Mouse (Mus musculus): ENCODE results near the gene Tmprss12.
"Not testable (repeated sequence)": the region's sequence is repeated elsewhere in the genome, so short reads cannot be mapped to it uniquely, and the experiment has no call there.

The Tmprss12 gene

DNA sequence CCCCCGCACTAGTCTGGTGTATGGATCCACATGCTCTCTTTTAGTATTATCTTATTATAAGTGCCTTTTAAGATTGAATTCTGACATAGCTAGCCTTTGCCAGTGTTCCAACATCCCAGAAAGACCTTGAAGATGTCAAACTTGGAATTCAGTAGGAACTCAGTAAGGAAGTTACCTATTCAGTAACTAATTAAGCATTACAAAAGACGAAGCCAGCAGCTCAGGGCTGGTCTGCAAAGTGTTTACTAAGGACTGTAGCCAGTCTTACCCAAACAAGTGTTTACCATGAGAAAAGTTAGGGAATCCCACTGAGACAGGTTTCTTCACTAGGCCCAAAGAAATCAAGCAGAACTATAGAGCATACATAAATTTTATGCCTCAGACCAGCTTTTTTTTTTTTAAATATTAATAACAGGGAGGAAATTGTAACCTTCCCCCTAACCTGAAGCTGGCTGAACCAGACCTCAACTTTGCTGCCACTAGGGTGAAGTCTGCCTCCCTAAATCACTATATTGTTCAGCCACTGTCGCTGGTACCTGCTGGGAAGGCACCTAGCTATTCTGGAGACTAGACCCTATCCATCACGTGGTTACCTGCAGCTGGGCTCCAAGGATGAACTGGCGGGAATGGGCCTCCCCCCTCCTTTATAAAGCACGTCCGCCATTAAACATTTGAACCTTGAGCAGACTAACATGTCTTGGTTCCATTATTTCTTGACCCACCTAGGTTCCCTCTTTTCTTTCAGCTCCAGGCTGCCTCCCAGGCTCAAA, 5.7 kb upstream of the Tmprss12 start:
- no peak for DNase-seq (ENCODE audit: low spot score)

DNA sequence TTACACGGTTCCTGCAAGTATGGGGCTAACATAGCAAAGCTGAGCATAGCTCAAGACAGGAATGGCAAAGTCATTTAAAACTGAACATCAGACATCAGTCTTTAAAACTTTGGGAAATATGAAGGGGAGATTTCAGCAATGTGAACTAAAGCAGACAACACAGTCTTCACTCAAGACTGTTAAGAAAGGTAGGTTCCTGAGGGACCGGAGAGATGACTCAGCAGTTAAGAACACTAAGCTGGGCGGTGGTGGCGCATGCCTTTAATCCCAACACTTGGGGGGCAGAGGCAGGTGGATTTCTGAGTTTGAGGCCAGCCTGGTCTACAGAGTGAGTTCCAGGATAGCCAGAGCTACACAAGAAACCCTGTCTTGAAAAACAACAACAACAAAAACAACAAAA, 4.2 kb upstream of the Tmprss12 start:
- DNase-seq (ENCODE audit: low spot score) = no peak

GRCm38 (mm10) chr15:100277586-100277985, 3.1 kb upstream of the Tmprss12 start:
- DNase-seq (ENCODE audit: low spot score) = no peak

DNA sequence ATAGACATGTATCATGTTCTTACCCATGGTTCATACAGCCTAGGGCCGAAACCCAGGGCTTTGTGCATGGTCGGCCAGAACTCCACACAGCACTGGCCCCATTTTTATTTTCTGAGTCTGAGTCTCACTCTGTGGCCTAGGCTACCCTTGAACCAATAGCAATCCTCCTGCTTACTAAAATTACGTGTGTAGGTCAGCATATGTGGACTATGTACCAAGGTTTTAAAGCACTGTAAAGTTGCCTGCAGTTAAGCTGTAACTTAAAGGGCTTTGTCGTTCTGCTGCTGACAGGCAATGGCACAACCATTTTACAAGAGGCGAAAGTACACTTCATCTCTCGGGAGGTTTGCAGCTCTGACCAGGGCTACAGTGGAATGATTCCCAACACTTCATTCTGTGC, 8.3 kb downstream of the Tmprss12 start:
- DNase-seq (ENCODE audit: low spot score) = no peak

DNA sequence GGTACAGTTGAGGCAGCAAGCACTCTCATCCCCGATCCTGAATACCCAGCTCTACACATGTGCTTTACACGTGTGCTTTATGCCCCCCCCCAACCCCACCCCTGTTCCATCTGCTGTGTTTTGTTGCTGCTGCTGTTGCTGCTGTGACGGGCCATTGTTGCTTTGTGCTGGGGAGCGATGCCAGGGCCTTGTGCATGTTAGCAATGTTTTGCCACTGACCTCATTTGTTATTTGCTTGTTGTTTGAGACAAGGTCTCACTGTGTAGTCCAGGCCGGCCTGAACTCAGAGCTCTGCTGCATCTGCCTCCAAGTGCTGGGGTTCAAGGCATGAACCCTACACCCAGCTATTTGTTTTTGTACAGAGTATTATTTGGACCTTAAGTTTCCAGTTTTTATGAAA, 10.2 kb downstream of the Tmprss12 start:
- DNase-seq (ENCODE audit: low spot score) = peak; percentile 26

GRCm38 (mm10) chr15:100292326-100292725, 11.7 kb downstream of the Tmprss12 start:
- DNase-seq (ENCODE audit: low spot score) = no peak

GRCm38 (mm10) chr15:100297856-100298255, 17.2 kb downstream of the Tmprss12 start:
- DNase-seq (ENCODE audit: low spot score) = no peak

- no peak for DNase-seq (ENCODE audit: low spot score)
Measured at GRCm38 (mm10) chr15:100300499-100300898, 19.9 kb downstream of the Tmprss12 start.

DNA sequence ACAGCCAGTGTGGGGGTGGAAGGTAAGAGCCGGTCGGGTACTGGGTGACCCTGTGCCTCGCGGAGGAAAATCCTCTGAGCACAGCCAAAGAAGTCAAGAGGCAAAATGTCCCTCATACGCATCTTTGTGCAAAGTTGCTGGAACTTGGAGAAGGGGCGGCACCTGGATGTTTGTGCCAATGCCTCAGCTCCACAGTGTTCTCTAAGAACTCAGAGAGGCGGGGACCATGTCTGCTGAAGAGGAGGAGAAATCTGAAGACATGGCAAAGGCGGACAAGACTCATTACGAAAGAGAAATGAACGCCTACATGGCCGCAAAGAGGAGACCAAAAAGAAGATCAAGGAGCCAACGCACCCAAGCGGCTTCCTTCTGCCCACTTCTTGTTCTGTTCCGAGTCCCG, 20.9 kb downstream of the Tmprss12 start:
- DNase-seq (ENCODE audit: low spot score) = no peak

DNA sequence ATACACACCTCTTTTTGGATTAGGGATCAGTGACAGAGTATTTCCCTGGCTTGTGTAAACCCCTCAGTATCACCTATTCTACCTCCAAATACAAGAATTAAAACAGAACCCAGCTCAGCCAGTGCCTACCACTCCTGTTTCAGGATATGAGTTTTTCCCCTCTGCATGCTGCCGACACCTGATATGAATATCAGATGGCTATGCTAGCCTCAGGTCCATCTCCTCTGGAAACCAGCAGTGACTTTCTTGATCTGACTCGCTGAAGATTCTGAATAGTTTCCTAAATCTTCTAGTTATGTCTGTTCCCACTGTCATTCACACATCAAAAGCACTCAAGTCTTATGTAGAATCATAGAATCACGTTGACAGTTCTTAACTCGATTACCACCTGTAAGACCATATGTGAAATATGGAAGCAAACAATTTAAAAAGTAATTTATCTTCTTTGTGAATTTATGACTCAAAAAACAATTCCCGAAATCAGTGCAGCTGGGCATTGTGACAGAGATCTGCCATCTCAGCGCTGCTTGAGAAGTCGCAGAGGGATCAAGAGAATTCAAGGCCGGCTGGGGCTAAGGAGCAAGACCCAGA, 22.9 kb downstream of the Tmprss12 start:
- DNase-seq (ENCODE audit: low spot score) = no peak

GRCm38 (mm10) chr15:100304019-100304991, 23.7 kb downstream of the Tmprss12 start, which contains the start of gene Mettl7a1:
Mettl7a1 (plus strand) TSS chr15:100304140.
- DNase-seq (ENCODE audit: low spot score) = peak; percentile 49

- no peak for DNase-seq (ENCODE audit: low spot score)
Measured at GRCm38 (mm10) chr15:100306201-100306600, 25.6 kb downstream of the Tmprss12 start.

DNA sequence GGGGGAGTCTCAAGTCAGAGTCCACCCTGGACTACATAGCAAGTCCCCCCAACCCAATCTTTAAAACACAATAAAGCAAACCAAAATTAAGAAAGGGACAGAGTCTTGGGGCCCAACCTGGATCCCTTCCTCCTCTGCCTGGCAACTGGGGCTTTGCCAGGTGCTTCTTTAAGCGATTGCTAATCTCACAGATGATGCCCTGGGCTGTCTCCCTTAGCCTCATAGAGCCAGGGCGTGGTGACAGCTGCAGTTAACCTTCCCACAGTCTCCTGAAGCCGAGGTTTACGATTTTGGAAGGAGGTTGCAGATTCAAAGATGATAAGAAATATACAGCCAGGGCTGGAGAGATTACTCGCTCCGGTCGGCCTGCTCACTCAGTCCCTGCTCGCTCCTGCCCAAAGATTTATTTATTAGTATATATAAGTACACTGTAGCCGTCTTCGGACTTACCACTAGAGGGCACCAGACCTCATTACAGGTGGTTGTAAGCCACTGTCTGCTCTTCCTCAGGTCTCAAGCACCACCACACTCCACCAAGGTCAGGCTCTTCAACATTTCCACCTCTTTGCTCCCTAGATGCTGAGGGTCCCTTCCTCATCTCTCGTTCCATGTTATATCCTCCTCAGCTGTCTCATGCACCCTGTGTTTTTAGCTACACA, 26.9 kb downstream of the Tmprss12 start:
- DNase-seq (ENCODE audit: low spot score) = not testable (repeated sequence)

- DNase-seq (ENCODE audit: low spot score) = no peak
Measured at GRCm38 (mm10) chr15:100312346-100312745, 31.7 kb downstream of the Tmprss12 start.

GRCm38 (mm10) chr15:100314448-100315145, 34.0 kb downstream of the Tmprss12 start:
- no peak for DNase-seq (ENCODE audit: low spot score)

DNA sequence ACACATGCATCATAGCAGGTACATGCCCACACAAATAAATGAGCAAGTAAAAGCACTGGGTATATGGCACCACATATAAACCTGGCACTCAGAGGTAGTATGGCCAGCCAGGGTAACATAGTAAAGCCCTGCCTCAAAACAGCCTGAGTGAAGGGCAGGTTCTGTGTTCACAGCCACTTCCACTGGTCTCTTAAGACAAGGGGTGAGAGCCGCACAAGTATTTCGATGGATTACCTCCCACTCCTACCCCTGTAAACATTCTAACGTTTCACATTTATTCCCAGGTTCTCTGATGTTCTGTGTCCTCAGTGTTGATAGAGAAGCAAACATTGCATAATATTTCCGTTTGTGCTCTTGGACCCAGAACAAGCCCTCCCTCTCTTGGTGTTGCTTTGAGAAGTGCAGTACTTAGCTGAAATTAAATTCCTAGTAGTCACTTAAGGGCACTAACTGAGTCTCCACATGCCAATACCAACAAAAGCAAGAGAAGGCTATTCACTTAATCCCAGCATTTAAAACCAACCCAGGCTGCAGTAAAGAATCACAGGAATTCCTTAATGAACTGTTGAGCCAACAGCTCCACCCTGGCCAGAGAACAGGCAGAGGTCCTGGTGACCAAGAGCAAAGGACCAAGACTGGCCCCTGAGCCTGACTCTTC, 37.5 kb downstream of the Tmprss12 start:
- DNase-seq (ENCODE audit: low spot score) = not testable (repeated sequence)

GRCm38 (mm10) chr15:100319884-100320283, 39.2 kb downstream of the Tmprss12 start:
- no peak for DNase-seq (ENCODE audit: low spot score)

DNA sequence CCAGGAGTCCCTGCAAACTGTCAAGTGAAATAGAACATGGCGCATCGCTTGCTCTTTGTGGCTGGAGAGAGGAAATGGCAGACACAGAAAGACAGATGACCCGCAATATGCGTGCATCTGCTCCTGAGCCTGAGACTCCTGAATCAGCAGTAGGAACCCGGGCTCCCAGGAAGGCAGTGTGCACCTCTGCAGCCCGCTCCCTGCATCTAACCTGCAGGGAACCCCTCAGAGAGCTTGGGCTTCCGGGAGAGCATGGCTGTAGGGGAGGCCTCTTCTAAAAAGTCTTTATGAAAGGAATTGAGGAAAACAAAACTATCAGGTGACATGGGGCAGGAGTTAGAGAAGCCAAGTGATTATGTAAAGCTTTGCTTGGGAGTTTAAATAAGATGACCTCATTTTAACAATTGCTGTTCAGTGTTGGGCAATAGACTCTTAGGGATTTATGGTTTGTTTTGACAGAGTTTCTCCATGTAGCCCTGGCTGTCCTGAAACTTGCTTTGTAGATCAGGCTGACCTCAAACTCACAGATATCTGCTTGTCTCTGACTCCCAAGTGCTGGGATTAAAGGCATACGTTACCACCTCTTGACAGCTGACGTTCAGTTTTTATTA, 39.8 kb downstream of the Tmprss12 start:
- DNase-seq (ENCODE audit: low spot score) = no peak

GRCm38 (mm10) chr15:100321134-100321533, 40.5 kb downstream of the Tmprss12 start:
- DNase-seq (ENCODE audit: low spot score) = no peak

DNA sequence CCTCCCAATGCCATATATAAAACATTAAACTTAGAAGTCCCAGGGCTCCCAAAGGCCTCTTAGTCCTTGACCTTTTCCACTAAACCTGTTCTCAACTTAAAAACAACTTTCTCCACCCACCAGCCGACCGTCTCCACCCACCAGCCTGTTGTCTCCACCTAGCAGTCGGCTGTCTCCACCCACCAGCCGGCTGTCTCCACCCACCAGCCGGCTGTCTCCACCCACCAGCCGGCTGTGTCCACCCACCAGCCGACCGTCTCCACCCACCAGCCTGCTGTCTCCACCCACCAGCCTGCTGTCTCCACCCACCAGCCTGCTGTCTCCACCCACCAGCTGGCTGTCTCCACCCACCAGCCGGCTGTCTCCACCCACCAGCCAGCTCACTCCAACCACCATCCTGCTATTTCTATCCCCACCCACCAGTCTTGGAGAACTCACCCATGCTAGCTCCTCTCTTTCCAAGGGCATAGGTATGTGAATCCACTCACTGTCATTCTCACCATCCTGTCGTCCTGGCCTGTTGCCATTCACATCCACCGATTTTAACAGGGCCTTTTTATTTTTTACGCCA, 43.5 kb downstream of the Tmprss12 start:
- no peak for DNase-seq (ENCODE audit: low spot score)
